Mouse (Mus musculus) spleen, adult 2 months (tissue): Measurements from ENCODE around the gene Dirc2. TPM values are rescaled to one million over a fixed set of nuclear protein-coding genes. Genes with fewer than 3 reads are reported as not detected.

Experiments
- DNase-seq, 2 experiments: peaks; one replicate each; pipeline versions ENCODE4 v3.0.0 to v3.0.0-alpha.2; 2012 to 2021; ENCODE audit warnings: low spot score in 2 of 2, low read depth in 1 of 2
- H3K27ac ChIP-seq: fragments of 200-500 bp; 2 replicates; pipeline ENCODE4 v1.5.1; 2012; ENCODE audit warnings: low read length, inconsistent platforms; ENCODE audit not compliant: insufficient read depth
- H3K27me3 ChIP-seq: fragments of 200-500 bp; 2 replicates; pipeline ENCODE4 v1.6.1; 2012; ENCODE audit warnings: mild to moderate bottlenecking, moderate library complexity, low read length, inconsistent platforms; ENCODE audit not compliant: control insufficient read depth, insufficient read depth
- H3K36me3 ChIP-seq: fragments of 200-500 bp; 2 replicates; pipeline ENCODE4 v1.6.1; 2012; ENCODE audit warnings: mild to moderate bottlenecking, low read length, inconsistent platforms; ENCODE audit not compliant: control insufficient read depth, insufficient read depth
- H3K4me1 ChIP-seq: fragments of 200-500 bp; 2 replicates; pipeline ENCODE4 v1.6.1; 2011; ENCODE audit warnings: inconsistent platforms; ENCODE audit not compliant: control insufficient read depth, insufficient read depth, insufficient read length
- H3K4me3 ChIP-seq: fragments of 200-500 bp; 2 replicates; pipeline ENCODE4 v1.5.1; 2011; ENCODE audit warnings: mild to moderate bottlenecking, inconsistent platforms; ENCODE audit not compliant: insufficient read depth, insufficient read length; ENCODE audit errors: extremely low read depth
- CTCF ChIP-seq: fragments of 200-500 bp; IDR thresholded peaks from 2 replicates; pipeline ENCODE4 v1.5.1; 2011; ENCODE audit warnings: mild to moderate bottlenecking, inconsistent platforms; ENCODE audit not compliant: insufficient read depth, insufficient read length, insufficient replicate concordance; ENCODE audit errors: extremely low read depth
- POLR2A ChIP-seq: fragments of 200-500 bp; IDR thresholded peaks from 2 replicates; pipeline ENCODE4 v1.6.1; 2011; ENCODE audit warnings: low read depth, low read length, inconsistent platforms
- WGBS: fragments of 180-500 bp; shearing (Covaris S2); methylation state at CpG from one replicate; pipeline ENCODE4 v1.1.7; 2018; 5-methylcytosine and 5-hydroxymethylcytosine counted together
- polyA plus RNA-seq: library from polyadenylated mRNA; depleted of rRNA; stranded (reverse); fragments of >200 nt; gene quantifications from 2 replicates; pipeline ENCODE4 v1.2.3, GENCODE M21; 2012

Gene Dirc2
- polyA plus RNA-seq, 1 experiment: 20.7 TPM

DNA sequence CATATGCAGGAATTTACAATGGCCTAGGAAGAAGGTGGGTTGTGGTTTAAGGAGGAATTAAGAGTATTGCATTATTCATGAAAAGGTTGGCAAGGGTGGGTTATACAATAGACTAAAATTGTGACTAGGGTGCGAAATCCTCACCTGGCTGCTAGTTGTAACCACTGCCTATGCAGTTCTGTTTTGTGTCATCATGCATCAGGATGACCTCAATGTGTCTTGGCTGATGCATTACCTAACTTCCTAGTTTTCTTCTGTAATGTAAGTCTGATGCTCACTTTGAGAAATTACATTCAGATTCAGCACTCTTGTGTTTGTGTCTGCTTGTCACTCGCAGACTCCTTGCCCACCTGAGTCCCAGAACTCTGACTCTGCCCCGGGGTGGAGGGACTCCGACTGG, 17.3 kb downstream of the Dirc2 start:
- H3K4me3 ChIP-seq: no peak overlapping the region
- H3K4me1 ChIP-seq: peaks cover 9% of the 10 kb centered on the region; the same call in 1 of the 2 replicates
- 0 out of 2 replicates have a peak, but pooled peaks cover 1% of the 10 kb centered on the region for H3K36me3 ChIP-seq
- no peak overlapping the region for H3K27ac ChIP-seq
- H3K27me3 ChIP-seq: no peaks in the 10 kb centered on the region
- TF ChIP-seq POLR2A: no peak
- TF ChIP-seq CTCF: no peak
- no peak for DNase-seq
- WGBS: 93% methylated on average over 4 of the region's 4 CpGs

- 0 out of 2 replicates have a peak, but pooled peaks cover 1% of the 10 kb centered on the region for H3K36me3 ChIP-seq
- no peak overlapping the region for H3K4me3 ChIP-seq
- WGBS: 95% methylated on average over 7 of the region's 7 CpGs
- no peak overlapping the region for H3K27ac ChIP-seq
- H3K4me1 ChIP-seq: peaks cover 9% of the 10 kb centered on the region; the same call in 1 of the 2 replicates
- DNase-seq: no peak
- no peaks in the 10 kb centered on the region for H3K27me3 ChIP-seq
- TF ChIP-seq POLR2A: no peak
- TF ChIP-seq CTCF: no peak
These were observed 19.8 kb downstream of the Dirc2 start for GRCm38 (mm10) chr16:35749385-35749784.

DNA sequence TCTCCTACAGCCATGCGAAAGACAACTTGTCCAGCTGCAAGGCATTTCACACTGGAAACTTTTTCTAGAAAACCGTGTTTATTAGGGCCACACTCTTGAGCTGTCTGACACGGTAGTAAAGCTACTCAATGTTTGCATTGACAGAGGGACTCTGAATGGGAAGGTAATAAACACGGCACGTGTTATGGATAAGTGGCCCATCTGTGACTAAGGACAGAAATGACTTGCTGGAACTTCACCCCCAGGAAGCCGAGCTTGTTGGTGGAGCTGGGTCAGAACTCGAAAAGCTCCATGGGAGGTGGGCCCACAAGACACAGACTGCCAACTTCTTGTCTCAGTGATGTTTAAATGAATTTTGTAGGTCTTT, 20.9 kb downstream of the Dirc2 start:
- H3K27me3 ChIP-seq: no peaks in the 10 kb centered on the region
- 0 out of 2 replicates have a peak, but pooled peaks cover 1% of the 10 kb centered on the region for H3K36me3 ChIP-seq
- no peak for DNase-seq
- 89% methylated on average over 7 of the region's 7 CpGs for WGBS
- no peak for TF ChIP-seq POLR2A
- no peak for TF ChIP-seq CTCF
- H3K27ac ChIP-seq: no peak overlapping the region
- H3K4me3 ChIP-seq: no peak overlapping the region
- peaks cover 9% of the 10 kb centered on the region; the same call in 1 of the 2 replicates for H3K4me1 ChIP-seq

GRCm38 (mm10) chr16:35747417-35748236, 21.5 kb downstream of the Dirc2 start:
- H3K27ac ChIP-seq: peak overlapping the region; percentile 14; the same call in 1 of the 2 replicates

GRCm38 (mm10) chr16:35742251-35742937, 26.8 kb downstream of the Dirc2 start:
- H3K36me3 ChIP-seq: no peaks in the 10 kb centered on the region
- peaks cover 5% of the 10 kb centered on the region; the same call in 1 of the 2 replicates for H3K4me1 ChIP-seq
- no peaks in the 10 kb centered on the region for H3K27me3 ChIP-seq
- peak in 1 of 2 experiments; percentile 45 for DNase-seq
- WGBS: 39% methylated on average over 12 of the region's 12 CpGs
- TF ChIP-seq CTCF: no peak
- no peak for TF ChIP-seq POLR2A
- H3K27ac ChIP-seq: 0 out of 2 replicates have a peak overlapping the region, but pooled peaks have one; percentile 7
- H3K4me3 ChIP-seq: no peak overlapping the region

More at GRCm38 (mm10) chr16:35747417-35748236, 21.5 kb downstream of the Dirc2 start:
- Histone ChIP-seq H3K4me3 (no peak overlapping the region), H3K36me3 (0 out of 2 replicates have a peak, but pooled peaks cover 1% of the 10 kb centered on the region), H3K27me3 (no peaks in the 10 kb centered on the region), H3K4me1 (peaks cover 10% of the 10 kb centered on the region; the same call in 1 of the 2 replicates)
- TF ChIP-seq POLR2A (no peak), CTCF (no peak)
- DNase-seq: peak in 1 of 2 experiments; percentile 29
- 26% methylated on average over 9 of the region's 9 CpGs for WGBS

GRCm38 (mm10) chr16:35741621-35742020, 27.5 kb downstream of the Dirc2 start:
- Histone ChIP-seq H3K4me1 (peaks cover 5% of the 10 kb centered on the region; the same call in 1 of the 2 replicates), H3K27ac (no peak overlapping the region), H3K36me3 (no peaks in the 10 kb centered on the region), H3K4me3 (no peak overlapping the region), H3K27me3 (no peaks in the 10 kb centered on the region)
- no peak for DNase-seq
- TF ChIP-seq CTCF: no peak
- WGBS: 76% methylated on average over 5 of the region's 5 CpGs

DNA sequence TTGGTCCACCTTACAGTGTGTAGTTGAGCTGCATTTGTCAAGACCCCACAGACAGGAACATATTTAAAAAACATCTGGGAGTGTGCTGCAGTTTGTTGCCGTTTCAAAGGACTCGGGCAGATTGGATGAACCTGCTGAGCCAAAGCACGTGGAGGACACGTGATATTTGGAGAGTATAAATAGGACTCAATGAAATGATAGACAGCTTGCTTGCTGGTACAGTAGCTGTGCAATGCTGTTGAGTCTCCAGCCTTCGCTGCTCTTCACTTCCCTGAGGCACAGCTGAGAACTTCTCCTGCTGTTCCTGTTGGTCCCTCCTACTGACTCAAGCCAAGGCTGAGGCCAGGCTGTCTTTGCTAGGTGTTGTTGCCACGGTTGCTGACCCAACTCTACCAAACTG, 28.2 kb downstream of the Dirc2 start:
- Histone ChIP-seq H3K36me3 (no peaks in the 10 kb centered on the region), H3K27me3 (no peaks in the 10 kb centered on the region), H3K27ac (no peak overlapping the region), H3K4me3 (no peak overlapping the region), H3K4me1 (peaks cover 5% of the 10 kb centered on the region; the same call in 1 of the 2 replicates)
- no peak for TF ChIP-seq POLR2A
- TF ChIP-seq CTCF: no peak
- no peak for DNase-seq
- WGBS: 92% methylated on average over 6 of the region's 6 CpGs
